Mouse (Mus musculus): Measurements from ENCODE around the gene Mboat1. TPM values are rescaled to one million over a fixed set of nuclear protein-coding genes. Genes with fewer than 3 reads are reported as not detected.

Mboat1 gene
- total RNA-seq, 1 experiment: 4.6 TPM

DNA sequence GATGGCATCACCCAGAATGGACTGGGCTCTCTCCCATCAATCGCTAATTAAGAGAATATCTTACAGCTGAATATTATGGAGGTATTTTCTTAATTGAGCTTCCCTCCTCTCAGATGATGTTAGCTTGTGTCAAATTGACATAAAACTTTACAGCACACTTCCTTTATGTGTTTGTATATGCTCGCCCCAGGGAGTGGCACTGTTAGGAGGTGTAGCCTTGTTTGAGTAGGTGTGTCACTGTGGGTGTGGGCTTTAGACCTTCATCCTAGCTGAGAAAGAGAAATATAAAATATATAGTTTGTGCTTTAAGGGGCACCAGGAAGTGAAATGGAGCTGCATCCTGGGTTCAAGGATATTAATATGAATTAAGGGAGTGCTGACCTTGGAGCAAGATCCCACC lies 66.7 kb downstream of the Mboat1 start:
- no peak overlapping the region for H3K27ac ChIP-seq (ENCODE audit: insufficient read depth, low read depth, low read length, poor library complexity, severe bottlenecking)
- in situ Hi-C loops (cut with MboI; ENCODE audit: low sequenced_read_pairs in 2 of 2, unreplicated experiment in 2 of 2): no loop called here
- H3K9me3 ChIP-seq (ENCODE audit: control insufficient read depth, insufficient read depth, low read depth, low read length): no peaks in the 10 kb centered on the region
- H3K9ac ChIP-seq (ENCODE audit: insufficient read depth, low read depth, low read length, poor library complexity, severe bottlenecking): no peak overlapping the region
- no peak for DNase-seq (ENCODE audit: low read depth, low spot score)
- TF ChIP-seq ZC3H11A (IDR thresholded peaks at IDR 0.05; ENCODE audit: borderline replicate concordance, low read depth, low read length) (no peak), CHD2 (IDR thresholded peaks at IDR 0.05; ENCODE audit: low read depth, low read length) (no peak), ZNF384 (IDR thresholded peaks at IDR 0.05; ENCODE audit: low read depth, low read length) (no peak)
- peaks cover 0 to under 1% of the 10 kb centered on the region in 2 experiments; a peak in 2 of 4 replicates for H3K4me1 ChIP-seq (ENCODE audit: control insufficient read depth in 2 of 2, insufficient read depth in 2 of 2, low read length in 2 of 2, poor library complexity in 1 of 2)
- no peak overlapping the region for H3K4me3 ChIP-seq (ENCODE audit: insufficient read depth in 1 of 2, low read depth in 1 of 2, low read length in 2 of 2, poor library complexity in 1 of 2, severe bottlenecking in 1 of 2)
- no peaks in the 10 kb centered on the region for H3K36me3 ChIP-seq (ENCODE audit: control insufficient read depth, insufficient read depth, low read length, poor library complexity, severe bottlenecking)

DNA sequence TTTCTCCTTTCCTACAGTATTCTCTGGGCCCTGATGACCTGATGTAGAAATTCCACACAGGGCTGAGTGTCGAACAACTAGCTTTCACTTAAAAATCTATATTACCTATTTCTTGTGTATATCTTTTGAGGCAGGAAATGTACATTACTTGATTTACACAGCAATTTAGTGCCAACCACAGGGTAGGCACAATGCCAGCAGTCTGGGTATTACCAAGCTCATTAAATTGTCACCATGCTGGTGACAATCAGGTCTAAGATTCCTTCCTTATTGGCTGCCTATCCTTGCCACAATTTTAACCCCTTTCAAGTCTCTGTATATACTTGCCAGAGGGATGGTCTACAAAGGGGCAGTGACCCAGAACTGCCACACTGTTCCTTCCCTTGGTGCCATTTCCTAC lies 71.9 kb downstream of the Mboat1 start:
- Histone ChIP-seq H3K4me3 (ENCODE audit: insufficient read depth in 1 of 2, low read depth in 1 of 2, low read length in 2 of 2, poor library complexity in 1 of 2, severe bottlenecking in 1 of 2) (no peak overlapping the region), H3K36me3 (ENCODE audit: control insufficient read depth, insufficient read depth, low read length, poor library complexity, severe bottlenecking) (no peaks in the 10 kb centered on the region), H3K27ac (ENCODE audit: insufficient read depth, low read depth, low read length, poor library complexity, severe bottlenecking) (no peak overlapping the region), H3K9ac (ENCODE audit: insufficient read depth, low read depth, low read length, poor library complexity, severe bottlenecking) (no peak overlapping the region), H3K9me3 (ENCODE audit: control insufficient read depth, insufficient read depth, low read depth, low read length) (no peaks in the 10 kb centered on the region), H3K4me1 (ENCODE audit: control insufficient read depth in 2 of 2, insufficient read depth in 2 of 2, low read length in 2 of 2, poor library complexity in 1 of 2) (no peaks in the 10 kb centered on the region)
- in situ Hi-C loops (cut with MboI; ENCODE audit: low sequenced_read_pairs in 2 of 2, unreplicated experiment in 2 of 2): no loop called here
- TF ChIP-seq MAFK (IDR thresholded peaks at IDR 0.05; ENCODE audit: insufficient read depth, low read depth, low read length) (no peak), HCFC1 (IDR thresholded peaks at IDR 0.05; ENCODE audit: borderline replicate concordance, insufficient read depth, low read length) (no peak), CHD2 (IDR thresholded peaks at IDR 0.05; ENCODE audit: low read depth, low read length) (no peak), ZC3H11A (IDR thresholded peaks at IDR 0.05; ENCODE audit: borderline replicate concordance, low read depth, low read length) (no peak), ZNF384 (IDR thresholded peaks at IDR 0.05; ENCODE audit: low read depth, low read length) (no peak)
- no peak for DNase-seq (ENCODE audit: low read depth, low spot score)

DNA sequence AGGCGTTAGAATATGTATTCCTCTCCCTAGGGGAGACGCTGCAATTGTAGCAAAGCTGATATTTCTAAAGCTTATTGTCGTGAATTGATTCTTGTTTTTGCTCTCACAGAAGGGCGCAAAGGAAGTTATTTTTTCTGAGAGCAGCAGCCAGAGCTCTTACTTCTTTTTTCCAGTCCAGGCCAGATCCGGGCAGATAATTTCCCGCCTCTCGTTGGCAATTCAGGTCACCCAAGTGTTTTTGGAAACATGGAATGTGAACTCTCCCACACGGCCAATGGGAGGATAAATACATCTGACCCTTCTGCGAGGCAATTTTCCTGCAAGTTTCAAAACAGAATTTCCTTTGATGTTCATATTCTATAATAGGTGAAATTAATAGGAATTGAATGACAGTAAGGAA lies 77.0 kb downstream of the Mboat1 start:
- in situ Hi-C loops (cut with MboI; ENCODE audit: low sequenced_read_pairs in 2 of 2, unreplicated experiment in 2 of 2): no loop called here
- no peaks in the 10 kb centered on the region for H3K4me1 ChIP-seq (ENCODE audit: control insufficient read depth in 2 of 2, insufficient read depth in 2 of 2, low read length in 2 of 2, poor library complexity in 1 of 2)
- H3K4me3 ChIP-seq (ENCODE audit: insufficient read depth in 1 of 2, low read depth in 1 of 2, low read length in 2 of 2, poor library complexity in 1 of 2, severe bottlenecking in 1 of 2): no peak overlapping the region
- DNase-seq (ENCODE audit: low read depth, low spot score): no peak
- H3K9ac ChIP-seq (ENCODE audit: insufficient read depth, low read depth, low read length, poor library complexity, severe bottlenecking): no peak overlapping the region
- TF ChIP-seq MAFK (IDR thresholded peaks at IDR 0.05; ENCODE audit: insufficient read depth, low read depth, low read length): no peak
- no peak for TF ChIP-seq ZNF384 (IDR thresholded peaks at IDR 0.05; ENCODE audit: low read depth, low read length)
- no peak for TF ChIP-seq HCFC1 (IDR thresholded peaks at IDR 0.05; ENCODE audit: borderline replicate concordance, insufficient read depth, low read length)
- TF ChIP-seq CHD2 (IDR thresholded peaks at IDR 0.05; ENCODE audit: low read depth, low read length): no peak
- TF ChIP-seq ZC3H11A (IDR thresholded peaks at IDR 0.05; ENCODE audit: borderline replicate concordance, low read depth, low read length): no peak
- H3K36me3 ChIP-seq (ENCODE audit: control insufficient read depth, insufficient read depth, low read length, poor library complexity, severe bottlenecking): no peaks in the 10 kb centered on the region
- no peaks in the 10 kb centered on the region for H3K9me3 ChIP-seq (ENCODE audit: control insufficient read depth, insufficient read depth, low read depth, low read length)
- no peak overlapping the region for H3K27ac ChIP-seq (ENCODE audit: insufficient read depth, low read depth, low read length, poor library complexity, severe bottlenecking)

DNA sequence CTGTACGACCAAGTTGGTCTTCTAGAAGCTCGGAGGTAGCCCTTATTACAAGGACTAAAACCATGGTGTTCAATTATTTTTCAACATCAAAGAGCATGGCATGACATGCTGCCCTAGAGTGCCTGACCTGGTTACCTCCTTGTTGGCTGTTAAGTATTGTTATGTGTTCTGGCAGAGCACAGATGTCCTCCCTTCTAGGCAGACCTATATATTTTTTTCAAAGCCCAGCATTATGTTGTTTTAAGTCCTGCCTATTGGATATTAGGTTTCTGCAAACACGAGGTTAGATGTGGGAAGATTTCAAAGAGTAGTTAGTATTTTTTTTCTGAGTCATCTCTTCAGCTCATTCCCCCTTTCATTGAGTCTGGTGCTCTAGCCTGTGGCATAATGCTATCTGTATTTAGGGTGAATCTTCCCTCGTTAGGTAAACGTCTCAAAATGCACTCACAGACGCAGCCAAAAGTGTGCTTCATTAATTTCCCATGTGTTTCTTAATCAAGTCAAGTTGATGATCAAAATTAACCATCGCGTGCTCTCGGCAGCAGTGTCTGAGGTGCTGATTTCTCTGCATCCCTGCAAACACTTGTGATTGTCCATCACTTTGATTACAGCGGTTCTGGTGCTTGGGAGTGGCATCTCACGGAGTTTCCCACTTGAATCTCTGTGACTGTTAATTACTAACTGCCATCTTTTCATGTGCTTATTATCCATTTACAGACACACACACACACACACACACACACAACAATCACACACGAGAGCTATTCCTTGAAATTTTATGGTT lies 81.5 kb downstream of the Mboat1 start:
- Histone ChIP-seq H3K9me3 (ENCODE audit: control insufficient read depth, insufficient read depth, low read depth, low read length) (no peaks in the 10 kb centered on the region), H3K4me3 (ENCODE audit: insufficient read depth in 1 of 2, low read depth in 1 of 2, low read length in 2 of 2, poor library complexity in 1 of 2, severe bottlenecking in 1 of 2) (no peak overlapping the region), H3K9ac (ENCODE audit: insufficient read depth, low read depth, low read length, poor library complexity, severe bottlenecking) (no peak overlapping the region), H3K36me3 (ENCODE audit: control insufficient read depth, insufficient read depth, low read length, poor library complexity, severe bottlenecking) (no peaks in the 10 kb centered on the region), H3K27ac (ENCODE audit: insufficient read depth, low read depth, low read length, poor library complexity, severe bottlenecking) (no peak overlapping the region), H3K4me1 (ENCODE audit: control insufficient read depth in 2 of 2, insufficient read depth in 2 of 2, low read length in 2 of 2, poor library complexity in 1 of 2) (no peaks in the 10 kb centered on the region)
- no peak for DNase-seq (ENCODE audit: low read depth, low spot score)
- TF ChIP-seq HCFC1 (IDR thresholded peaks at IDR 0.05; ENCODE audit: borderline replicate concordance, insufficient read depth, low read length) (no peak), CHD2 (IDR thresholded peaks at IDR 0.05; ENCODE audit: low read depth, low read length) (no peak), ZNF384 (IDR thresholded peaks at IDR 0.05; ENCODE audit: low read depth, low read length) (no peak), MAFK (IDR thresholded peaks at IDR 0.05; ENCODE audit: insufficient read depth, low read depth, low read length) (no peak), ZC3H11A (IDR thresholded peaks at IDR 0.05; ENCODE audit: borderline replicate concordance, low read depth, low read length) (no peak)
- in situ Hi-C loops (cut with MboI; ENCODE audit: low sequenced_read_pairs in 2 of 2, unreplicated experiment in 2 of 2): no loop called here

Data from ES-E14 (cell line).